Mouse (Mus musculus) limb, embryonic 10.5 days (tissue): ENCODE measurements around the gene Zfp319. TPM values are rescaled to one million over a fixed set of nuclear protein-coding genes. Genes with fewer than 3 reads are reported as not detected.
"Not testable (repeated sequence)": the region's sequence is repeated elsewhere in the genome, so short reads cannot be mapped to it uniquely, and the experiment has no call there.

Experiments used
- DNase-seq: peaks from one replicate; pipeline ENCODE4 v3.0.0-alpha.2; 2017; ENCODE audit warnings: low spot score
- H3K27ac ChIP-seq: fragments of 300-500 bp; sonication (generic); 2 replicates; pipeline ENCODE4 v1.5.1; 2016; ENCODE audit warnings: mild to moderate bottlenecking
- H3K27me3 ChIP-seq: fragments of 300-500 bp; sonication (generic); 2 replicates; pipeline ENCODE4 v1.6.1; 2016; ENCODE audit warnings: low read depth, mild to moderate bottlenecking; ENCODE audit not compliant: poor library complexity, severe bottlenecking
- H3K36me3 ChIP-seq: fragments of 300-500 bp; sonication (generic); 2 replicates; pipeline ENCODE4 v1.6.1; 2016; ENCODE audit warnings: mild to moderate bottlenecking, moderate library complexity
- H3K4me1 ChIP-seq: fragments of 300-500 bp; sonication (generic); 2 replicates; pipeline ENCODE4 v1.6.1; 2016
- H3K4me3 ChIP-seq: fragments of 300-500 bp; sonication (generic); 2 replicates; pipeline ENCODE4 v1.5.1; 2016; ENCODE audit warnings: mild to moderate bottlenecking, moderate library complexity
- H3K9me3 ChIP-seq: fragments of 300-500 bp; sonication (generic); replicated peaks from 2 replicates; pipeline ENCODE4 v1.6.1; 2016; ENCODE audit warnings: mild to moderate bottlenecking
- WGBS: fragments of 180-500 bp; shearing (Covaris S2); methylation state at CpG from one replicate; pipeline ENCODE4 v1.1.7; 2016; 5-methylcytosine and 5-hydroxymethylcytosine counted together
- polyA plus RNA-seq: library from polyadenylated mRNA; unstranded; fragments of >200 nt; fragmentation: Nextera tagmentation; extraction: Ambion mirVana; gene quantifications from 2 replicates; pipeline ENCODE4 v1.2.1, GENCODE M21; 2016

Gene Zfp319
- polyA plus RNA-seq = 10.3 and 11.5 TPM in 2 replicates

DNA sequence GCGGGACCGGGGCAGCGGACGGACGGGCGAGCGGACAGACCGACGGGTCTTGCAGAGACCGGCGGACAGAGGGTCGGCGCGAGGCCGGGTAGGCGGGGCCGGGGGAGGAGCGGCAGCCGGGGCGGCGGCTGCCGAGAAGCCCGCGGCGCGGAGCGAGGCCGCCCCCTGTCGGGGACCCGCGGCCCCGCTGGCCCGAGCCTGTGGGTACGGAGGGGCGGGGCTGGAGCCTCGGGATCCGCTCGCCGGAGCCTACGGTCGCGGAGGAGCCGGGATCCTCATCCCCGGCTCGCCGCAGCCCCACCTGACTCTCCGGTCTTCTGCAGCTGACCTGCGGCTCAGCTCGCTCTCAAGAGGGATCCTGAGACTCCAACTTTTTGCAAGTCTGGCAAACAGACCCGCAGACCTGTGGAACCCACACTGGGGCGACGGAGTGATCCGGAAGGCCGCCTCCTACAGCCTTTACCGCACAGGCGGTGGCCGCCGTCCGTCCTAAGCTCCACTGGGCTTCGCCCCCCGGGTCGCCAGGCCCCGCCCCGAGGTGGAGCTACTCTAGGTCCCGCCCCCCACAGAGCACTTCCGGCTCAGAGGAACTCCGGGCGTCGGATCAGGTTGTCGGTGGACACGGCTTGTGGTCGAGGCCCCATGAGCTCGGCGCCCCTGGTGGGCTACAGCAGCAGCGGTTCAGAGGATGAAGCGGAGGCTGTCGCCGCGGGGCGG is at the start of gene Zfp319, which contains the start of gene Usb1:
Gene Zfp319, minus strand, starts transcription at position 231 of the 717 bp plus-strand sequence.
Gene Usb1, plus strand, starts transcription at position 565 of the 717 bp plus-strand sequence.
- peaks cover 35% of the 10 kb centered on the region for H3K4me1 ChIP-seq
- no peaks in the 10 kb centered on the region for H3K9me3 ChIP-seq
- under 1% methylated on average over 79 of the region's 80 CpGs for WGBS
- H3K27ac ChIP-seq = peak within 1 kb of the TSS; percentile 97
- DNase-seq = peak; percentile 97
- H3K4me3 ChIP-seq = peak within 1 kb of the TSS; percentile 90
- peaks cover 49% of the 10 kb centered on the region for H3K36me3 ChIP-seq
- H3K27me3 ChIP-seq = no peaks in the 10 kb centered on the region

DNA sequence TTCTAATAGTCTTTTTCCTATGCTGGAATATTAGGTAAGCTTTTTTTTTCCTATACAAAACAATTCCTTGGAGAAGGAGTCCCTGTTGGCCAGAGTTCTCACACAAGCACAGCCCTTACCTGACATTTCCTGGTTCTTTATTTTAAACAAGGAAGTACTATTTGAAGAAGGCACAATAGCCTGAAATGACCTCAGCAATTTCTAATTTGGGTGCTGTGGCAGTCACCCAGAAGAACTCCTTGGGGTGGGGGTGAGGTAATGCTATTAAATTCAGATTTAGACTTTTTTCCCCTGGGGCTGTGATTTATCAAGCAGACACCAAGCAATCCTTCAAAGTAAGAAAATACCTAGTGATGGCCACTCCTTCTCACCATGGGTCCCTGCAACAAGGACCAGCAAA is 49.2 kb upstream of the Zfp319 start:
- Histone ChIP-seq H3K27ac (no peak overlapping the region), H3K27me3 (no peaks in the 10 kb centered on the region), H3K9me3 (no peaks in the 10 kb centered on the region), H3K36me3 (no peaks in the 10 kb centered on the region), H3K4me1 (peaks cover 14% of the 10 kb centered on the region), H3K4me3 (no peak overlapping the region)
- no peak for DNase-seq

DNA sequence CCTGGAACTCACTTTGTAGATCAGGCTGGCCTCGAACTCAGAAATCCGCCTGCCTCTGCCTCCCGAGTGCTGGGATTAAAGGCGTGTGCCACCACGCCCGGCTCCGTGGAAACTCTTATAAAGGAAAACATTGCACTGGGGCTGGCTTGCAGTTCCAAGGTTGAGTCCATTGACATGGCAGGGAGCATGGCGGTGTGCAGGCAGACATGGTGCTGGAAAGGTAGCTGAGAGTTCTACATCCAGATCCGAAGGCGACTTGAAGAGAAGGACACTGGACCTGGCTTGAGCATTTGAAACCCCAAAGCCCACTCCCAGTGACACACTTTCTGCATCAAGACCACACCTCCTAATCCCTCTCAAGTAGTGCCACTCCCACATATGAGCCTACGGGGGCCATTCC is 47.2 kb upstream of the Zfp319 start:
- peaks cover 19% of the 10 kb centered on the region for H3K4me1 ChIP-seq
- whole genome bisulfite sequencing = 96% methylated on average over 11 of the region's 11 CpGs
- not testable (repeated sequence) for DNase-seq

DNA sequence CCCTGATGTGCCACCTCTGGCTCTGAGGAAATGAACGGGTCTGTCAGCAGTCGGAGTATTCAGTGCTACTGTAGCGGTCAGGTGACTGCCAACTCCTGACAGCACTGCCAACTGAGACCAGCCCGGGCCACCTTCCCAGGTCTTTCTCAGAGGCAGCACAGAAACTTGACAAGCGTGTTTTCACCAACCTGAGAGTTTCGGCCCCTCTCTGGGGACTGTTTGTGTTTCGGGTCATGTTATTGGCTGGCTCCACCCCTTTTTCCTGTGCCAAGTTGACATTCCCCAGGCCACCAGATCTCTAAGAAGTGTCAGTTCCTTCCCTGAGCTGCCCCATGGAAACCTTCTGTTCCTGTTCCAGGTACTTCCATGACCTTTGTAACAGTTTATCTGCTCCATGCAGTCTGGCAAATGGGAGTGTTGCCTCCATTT is 46.1 kb upstream of the Zfp319 start:
- DNase-seq = no peak
- Histone ChIP-seq H3K4me1 (peaks cover 25% of the 10 kb centered on the region), H3K27ac (peak overlapping the region; percentile 30; the same call in 1 of the 2 replicates), H3K4me3 (no peak overlapping the region), H3K27me3 (no peaks in the 10 kb centered on the region), H3K36me3 (peaks cover 4% of the 10 kb centered on the region; the same call in 1 of the 2 replicates), H3K9me3 (no peaks in the 10 kb centered on the region)
- WGBS = 20% methylated on average over 7 of the region's 7 CpGs

More for the DNA sequence above, 47.2 kb upstream of the Zfp319 start:
- not testable (repeated sequence) for H3K27me3 ChIP-seq, H3K4me3 ChIP-seq, H3K27ac ChIP-seq, H3K9me3 ChIP-seq, H3K36me3 ChIP-seq

DNA sequence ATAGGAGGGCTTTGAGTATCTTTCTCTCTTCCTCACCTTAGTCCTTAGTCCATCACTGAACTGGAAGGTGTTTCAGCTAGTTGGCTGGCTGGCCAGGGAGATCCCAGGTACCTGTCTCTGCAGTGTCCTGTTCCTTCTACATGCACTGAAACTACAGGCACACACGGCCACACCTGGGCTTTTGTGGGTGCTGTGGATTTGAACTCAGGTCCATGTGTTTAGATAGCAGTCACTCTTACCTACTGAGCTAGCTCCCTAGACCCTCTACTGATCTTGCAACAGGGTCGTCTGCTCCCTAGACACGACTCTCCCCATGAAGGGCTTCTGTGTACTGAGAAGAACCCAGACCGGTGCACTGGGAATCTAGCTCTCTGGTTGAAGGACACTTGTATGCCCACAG is 45.4 kb upstream of the Zfp319 start:
- WGBS = 80% methylated on average over 4 of the region's 4 CpGs
- peaks cover 26% of the 10 kb centered on the region for H3K4me1 ChIP-seq
- no peak overlapping the region for H3K4me3 ChIP-seq
- peak overlapping the region; percentile 30; the same call in 1 of the 2 replicates for H3K27ac ChIP-seq
- H3K36me3 ChIP-seq = peaks cover 11% of the 10 kb centered on the region
- no peaks in the 10 kb centered on the region for H3K9me3 ChIP-seq
- no peak for DNase-seq
- no peaks in the 10 kb centered on the region for H3K27me3 ChIP-seq

DNA sequence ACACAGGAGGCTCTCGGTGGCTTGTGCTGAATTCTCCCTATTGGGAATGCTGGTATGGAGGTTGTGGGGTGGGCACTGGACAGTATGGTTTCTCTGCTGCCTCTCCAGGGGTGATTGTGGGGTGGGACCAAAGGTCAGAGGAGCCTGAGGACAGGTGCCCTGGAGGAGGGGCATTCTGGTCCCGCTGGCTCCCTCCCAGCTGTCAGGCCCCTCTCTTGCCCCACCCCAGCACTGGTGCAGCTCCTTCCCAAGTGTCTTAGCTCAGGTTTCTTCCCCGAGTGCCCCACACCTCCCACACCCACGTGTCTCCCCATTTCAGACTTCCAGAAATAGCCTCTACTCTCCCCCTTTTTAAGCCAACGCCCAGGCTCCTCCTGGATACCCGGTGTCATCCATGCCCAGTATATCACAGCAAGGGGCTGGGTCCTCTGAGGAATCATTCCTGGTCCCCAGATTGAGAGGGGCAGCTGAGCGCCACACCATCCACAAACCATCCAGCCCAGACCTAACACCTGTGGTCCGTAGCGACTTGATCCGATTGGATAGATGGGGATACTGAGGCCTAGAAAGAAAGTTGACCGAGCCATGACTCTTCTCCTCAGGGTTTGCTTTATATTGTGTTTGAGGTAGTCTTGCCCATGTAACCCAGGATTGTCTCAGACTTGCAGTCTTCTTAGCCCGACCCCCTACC is 44.7 kb upstream of the Zfp319 start:
- Histone ChIP-seq H3K4me1 (peaks cover 26% of the 10 kb centered on the region), H3K4me3 (no peak overlapping the region), H3K36me3 (peaks cover 16% of the 10 kb centered on the region), H3K27me3 (no peaks in the 10 kb centered on the region), H3K27ac (0 out of 2 replicates have a peak overlapping the region, but pooled peaks have one; percentile 4), H3K9me3 (no peaks in the 10 kb centered on the region)
- 83% methylated on average over 12 of the region's 12 CpGs for WGBS
- DNase-seq = no peak

DNA sequence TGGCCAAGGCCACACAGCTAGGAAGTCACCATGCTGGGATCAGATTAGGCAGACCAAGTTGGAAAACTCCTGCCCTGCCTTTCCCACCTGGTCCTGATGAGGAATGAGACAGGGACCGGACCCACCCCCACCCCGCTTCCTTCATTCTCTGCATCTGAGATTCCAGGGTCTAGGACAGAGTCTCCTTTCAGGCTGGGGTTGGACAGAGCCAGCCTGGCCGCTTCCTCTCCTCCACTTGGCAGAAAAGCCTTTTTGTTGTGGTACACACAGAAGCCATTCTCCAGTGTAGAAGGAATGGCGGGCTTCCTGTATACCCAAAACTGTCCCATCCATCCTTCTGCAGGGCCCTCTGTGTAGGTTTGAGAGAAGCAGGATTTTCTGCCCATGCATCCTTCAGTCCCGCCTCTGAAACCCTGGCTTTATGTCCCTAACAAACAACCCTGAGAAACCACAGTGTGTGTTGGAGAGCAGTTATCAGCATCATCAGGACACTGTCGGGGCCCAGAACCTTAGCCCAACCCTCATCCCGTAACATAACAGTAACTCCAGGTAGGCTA is 43.7 kb upstream of the Zfp319 start:
- H3K9me3 ChIP-seq = no peaks in the 10 kb centered on the region
- H3K27ac ChIP-seq = no peak overlapping the region
- peaks cover 26% of the 10 kb centered on the region for H3K4me1 ChIP-seq
- peaks cover 22% of the 10 kb centered on the region for H3K36me3 ChIP-seq
- no peaks in the 10 kb centered on the region for H3K27me3 ChIP-seq
- 86% methylated on average over 7 of the region's 7 CpGs for WGBS
- H3K4me3 ChIP-seq = no peak overlapping the region
- DNase-seq = no peak

DNA sequence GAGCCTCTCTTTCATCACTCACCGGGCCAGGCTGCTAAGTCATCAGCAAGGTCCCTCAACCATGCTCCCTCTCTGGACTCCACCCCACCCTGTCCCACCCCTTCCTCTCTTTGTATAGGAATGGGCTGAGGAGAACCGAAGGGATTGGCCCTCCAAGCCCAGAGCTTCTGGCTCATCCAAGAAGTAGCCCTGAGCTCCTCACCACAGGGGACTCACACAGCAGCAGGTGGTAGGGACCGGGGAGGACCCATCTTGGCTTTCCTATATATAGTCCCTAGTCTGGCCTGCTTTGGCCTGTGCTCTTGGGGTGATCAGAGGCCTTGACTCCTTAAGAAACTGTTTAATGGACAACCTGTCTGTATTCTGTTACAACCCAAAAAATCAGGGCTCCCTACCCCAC is 42.7 kb upstream of the Zfp319 start:
- no peak for DNase-seq
- peaks cover 35% of the 10 kb centered on the region for H3K4me1 ChIP-seq
- H3K9me3 ChIP-seq = no peaks in the 10 kb centered on the region
- WGBS = 82% methylated on average over 3 of the region's 3 CpGs
- no peak overlapping the region for H3K27ac ChIP-seq
- H3K27me3 ChIP-seq = no peaks in the 10 kb centered on the region
- no peak overlapping the region for H3K4me3 ChIP-seq
- H3K36me3 ChIP-seq = peaks cover 29% of the 10 kb centered on the region

DNA sequence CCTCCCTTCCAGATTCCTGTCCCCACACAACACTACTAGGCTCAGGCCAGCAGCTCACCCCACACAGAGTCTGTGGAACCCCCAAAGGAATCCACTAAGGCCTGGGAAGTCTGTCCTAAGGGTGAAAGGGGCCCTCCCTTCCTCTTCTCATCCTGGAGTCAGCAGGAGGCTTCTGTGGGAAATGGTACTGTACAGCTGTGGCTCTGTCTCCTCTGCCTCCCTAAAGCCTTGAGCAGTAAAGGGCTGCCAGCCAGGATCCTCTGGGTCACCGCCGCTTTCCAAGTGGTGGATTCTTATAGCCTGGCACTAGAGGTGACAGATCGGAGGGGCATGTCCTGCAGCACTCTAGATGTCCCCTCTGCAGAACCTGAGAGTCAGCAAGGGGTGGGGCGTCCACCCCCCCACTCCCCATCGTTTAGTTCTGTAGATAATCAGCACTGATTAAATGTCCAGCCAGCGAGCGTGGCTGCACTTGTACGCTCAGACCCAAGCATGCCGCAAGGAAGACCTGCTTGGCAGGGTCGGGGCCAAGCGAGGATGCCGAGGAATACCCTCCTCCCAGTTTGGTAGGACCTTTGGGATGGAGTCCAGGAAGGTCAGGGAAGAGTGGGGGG is 41.7 kb upstream of the Zfp319 start:
- H3K9me3 ChIP-seq = no peaks in the 10 kb centered on the region
- WGBS = 79% methylated on average over 12 of the region's 12 CpGs
- no peak for DNase-seq
- H3K36me3 ChIP-seq = peaks cover 34% of the 10 kb centered on the region
- no peaks in the 10 kb centered on the region for H3K27me3 ChIP-seq
- no peak overlapping the region for H3K27ac ChIP-seq
- H3K4me3 ChIP-seq = no peak overlapping the region
- H3K4me1 ChIP-seq = peaks cover 41% of the 10 kb centered on the region

DNA sequence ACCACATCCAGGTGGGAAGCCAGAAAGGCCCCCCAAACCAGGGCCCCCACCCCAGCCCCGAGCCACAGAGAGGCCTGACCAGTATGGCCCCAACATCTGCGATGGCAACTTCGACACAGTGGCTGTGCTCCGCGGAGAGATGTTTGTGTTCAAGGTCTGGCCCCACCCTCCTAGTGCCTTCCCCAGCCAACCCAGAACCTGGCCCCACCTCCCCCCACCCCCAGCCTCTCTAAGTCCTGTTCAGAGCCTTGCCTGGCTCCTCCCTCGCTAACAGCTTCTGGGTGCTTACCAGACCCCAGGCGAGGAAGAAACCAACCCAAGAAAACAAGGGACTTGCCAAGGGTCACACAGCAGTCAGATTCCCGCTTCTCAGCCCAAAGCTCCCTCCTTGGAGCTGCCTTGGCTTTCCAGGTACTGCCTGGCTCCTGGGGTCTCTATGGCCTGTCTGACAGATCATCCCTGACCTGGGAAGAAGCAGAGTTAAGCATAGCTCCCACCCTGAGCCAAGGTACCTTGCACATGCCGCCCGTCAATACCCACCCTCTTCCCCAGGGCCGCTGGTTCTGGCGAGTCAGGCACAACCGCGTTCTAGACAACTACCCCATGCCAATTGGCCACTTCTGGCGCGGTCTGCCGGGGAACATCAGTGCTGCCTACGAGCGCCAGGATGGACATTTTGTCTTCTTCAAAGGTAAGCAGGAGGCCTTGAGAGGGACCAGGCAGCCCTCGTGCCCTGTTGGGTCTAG is 38.0 kb upstream of the Zfp319 start:
- Histone ChIP-seq H3K4me1 (peaks cover 31% of the 10 kb centered on the region), H3K27ac (peak overlapping the region; percentile 79)
- DNase-seq = peak; percentile 60

DNA sequence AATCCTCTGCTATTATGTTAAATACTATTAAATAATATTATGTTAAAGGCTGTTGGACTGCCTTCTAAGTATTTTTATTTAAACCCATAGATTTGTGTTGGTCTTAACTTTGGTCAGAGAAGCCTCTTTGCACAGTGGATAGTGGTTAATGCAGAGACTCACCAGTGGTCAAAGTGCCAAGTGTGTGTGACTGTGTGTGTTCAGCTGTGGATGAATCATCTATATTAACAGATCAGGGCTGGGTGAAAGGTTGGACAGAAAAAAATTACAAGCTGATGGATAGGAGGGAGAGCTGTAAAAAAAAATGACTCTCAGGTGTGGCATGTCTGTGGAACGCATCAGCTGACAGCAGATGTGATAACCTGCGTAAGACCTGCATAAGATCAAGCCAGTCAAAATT is 32.1 kb upstream of the Zfp319 start:
- H3K4me1 ChIP-seq = peaks cover 30% of the 10 kb centered on the region
- H3K9me3 ChIP-seq = no peaks in the 10 kb centered on the region
- no peaks in the 10 kb centered on the region for H3K27me3 ChIP-seq
- H3K4me3 ChIP-seq = no peak overlapping the region
- H3K36me3 ChIP-seq = peaks cover 12% of the 10 kb centered on the region
- no peak overlapping the region for H3K27ac ChIP-seq
- no peak for DNase-seq
- 99% methylated on average over 2 of the region's 2 CpGs for WGBS

More for the DNA sequence above, 38.0 kb upstream of the Zfp319 start:
- H3K36me3 ChIP-seq = peaks cover 42% of the 10 kb centered on the region
- peak overlapping the region; percentile 42 for H3K4me3 ChIP-seq
- no peaks in the 10 kb centered on the region for H3K27me3 ChIP-seq
- WGBS = 39% methylated on average over 20 of the region's 20 CpGs
- H3K9me3 ChIP-seq = no peaks in the 10 kb centered on the region

DNA sequence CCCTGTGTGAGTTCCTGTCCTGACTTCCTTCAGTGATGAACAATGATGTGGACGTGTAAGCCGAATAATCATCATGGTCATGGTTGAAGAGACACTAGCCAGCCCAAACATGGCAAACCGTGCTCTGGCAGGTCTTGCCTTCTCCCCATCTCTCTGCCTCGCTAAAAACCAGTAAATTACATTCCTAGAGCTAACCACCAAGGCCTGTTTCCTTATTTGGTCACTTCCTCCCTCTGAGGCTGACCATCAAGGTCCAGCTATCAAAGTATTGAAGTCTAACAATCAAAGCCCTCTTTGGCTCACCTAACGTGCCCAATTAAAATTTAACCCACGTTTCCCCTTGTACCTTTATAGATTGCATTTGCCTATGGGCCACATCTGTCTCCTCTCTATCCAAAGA is 30.5 kb upstream of the Zfp319 start:
- Histone ChIP-seq H3K27me3 (no peaks in the 10 kb centered on the region), H3K9me3 (no peaks in the 10 kb centered on the region), H3K36me3 (no peaks in the 10 kb centered on the region), H3K4me1 (peaks cover 36% of the 10 kb centered on the region), H3K27ac (no peak overlapping the region), H3K4me3 (no peak overlapping the region)
- DNase-seq = no peak
- WGBS = 75% methylated on average over 6 of the region's 6 CpGs
